Mouse (Mus musculus) brown adipose tissue, adult 24 weeks (tissue): ENCODE results near the gene Ogfod1. TPM values are rescaled to one million over a fixed set of nuclear protein-coding genes. Genes with fewer than 3 reads are reported as not detected.

ENCODE experiments used
- H3K27ac ChIP-seq: fragments of 200-500 bp; replicated peaks from 2 replicates; pipeline ENCODE4 v1.5.1; 2012; ENCODE audit warnings: low read depth, mild to moderate bottlenecking, low read length
- H3K4me1 ChIP-seq: fragments of 200-500 bp; 2 replicates; pipeline ENCODE4 v1.6.1; 2012; ENCODE audit warnings: low read length, mixed read lengths; ENCODE audit not compliant: control insufficient read depth, insufficient read depth, insufficient read length
- H3K4me3 ChIP-seq: fragments of 200-500 bp; 2 replicates; pipeline ENCODE4 v1.5.1; 2012; ENCODE audit warnings: low read depth, mild to moderate bottlenecking, low read length, moderate library complexity; ENCODE audit not compliant: insufficient read depth
- polyA plus RNA-seq: library from polyadenylated mRNA; stranded (reverse); fragments of >200 nt; gene quantifications from 2 replicates; pipeline ENCODE4 v1.2.4, GENCODE M21; 2012; ENCODE audit not compliant: missing spikeins, insufficient read depth, insufficient read length

Ogfod1 gene
- polyA plus RNA-seq, 1 experiment: 11.2 TPM

GRCm38 (mm10) chr8:94107871-94108270 lies 70.9 kb downstream of the Ogfod1 start:
- H3K4me1 ChIP-seq: no peaks in the 10 kb centered on the region
- no peak overlapping the region for H3K27ac ChIP-seq
- H3K4me3 ChIP-seq: no peak overlapping the region

- no peaks in the 10 kb centered on the region for H3K4me1 ChIP-seq
- H3K27ac ChIP-seq: no peak overlapping the region
- H3K4me3 ChIP-seq: no peak overlapping the region
Observed at GRCm38 (mm10) chr8:94109396-94109795, 72.4 kb downstream of the Ogfod1 start.

- Histone ChIP-seq H3K4me1 (no peaks in the 10 kb centered on the region), H3K4me3 (no peak overlapping the region), H3K27ac (no peak overlapping the region)
Observed at GRCm38 (mm10) chr8:94109835-94110234, 72.8 kb downstream of the Ogfod1 start.

- Histone ChIP-seq H3K27ac (no peak overlapping the region), H3K4me3 (no peak overlapping the region), H3K4me1 (no peaks in the 10 kb centered on the region)
Observed at GRCm38 (mm10) chr8:94110526-94111177, 73.7 kb downstream of the Ogfod1 start.

GRCm38 (mm10) chr8:94113435-94113834 lies 76.4 kb downstream of the Ogfod1 start:
- Histone ChIP-seq H3K4me1 (no peaks in the 10 kb centered on the region), H3K27ac (no peak overlapping the region), H3K4me3 (no peak overlapping the region)

GRCm38 (mm10) chr8:94113972-94114371 lies 77.0 kb downstream of the Ogfod1 start:
- Histone ChIP-seq H3K27ac (no peak overlapping the region), H3K4me3 (no peak overlapping the region), H3K4me1 (no peaks in the 10 kb centered on the region)

Other genes with a start within 250 kb of the Ogfod1 start
- gene Gnao1, start 227.2 kb upstream of the Ogfod1 start, polyA plus RNA-seq: 28.1 and 37.5 TPM in 2 replicates
- 45.8 and 66.8 TPM in 2 replicates for gene Amfr, start 24.4 kb upstream of the Ogfod1 start, polyA plus RNA-seq
- 27.6 and 28.7 TPM in 2 replicates for gene Nudt21, start 167 bp upstream of the Ogfod1 start, polyA plus RNA-seq
- 8.3 and 10.9 TPM in 2 replicates for gene Bbs2, start 61.7 kb downstream of the Ogfod1 start, polyA plus RNA-seq
- not detected in 2 replicates for gene Mt4, start 100.0 kb downstream of the Ogfod1 start, polyA plus RNA-seq
- gene Mt3, start 115.4 kb downstream of the Ogfod1 start, polyA plus RNA-seq: not detected in 2 replicates
- gene Mt2, start 135.5 kb downstream of the Ogfod1 start, polyA plus RNA-seq: 62.4 and 160 TPM in 2 replicates
- 526 and 987 TPM in 2 replicates for gene Mt1, start 141.9 kb downstream of the Ogfod1 start, polyA plus RNA-seq
- gene Nup93, start 177.4 kb downstream of the Ogfod1 start, polyA plus RNA-seq: 5.0 and 6.4 TPM in 2 replicates